Mouse (Mus musculus): Measurements from ENCODE around the gene Dcpp2.
A peak's percentile ranks its signal among the peaks of the same experiment; 100 is the strongest.
"Not testable (repeated sequence)": the region's sequence is repeated elsewhere in the genome, so short reads cannot be mapped to it uniquely, and the experiment has no call there.

Gene Dcpp2

DNA sequence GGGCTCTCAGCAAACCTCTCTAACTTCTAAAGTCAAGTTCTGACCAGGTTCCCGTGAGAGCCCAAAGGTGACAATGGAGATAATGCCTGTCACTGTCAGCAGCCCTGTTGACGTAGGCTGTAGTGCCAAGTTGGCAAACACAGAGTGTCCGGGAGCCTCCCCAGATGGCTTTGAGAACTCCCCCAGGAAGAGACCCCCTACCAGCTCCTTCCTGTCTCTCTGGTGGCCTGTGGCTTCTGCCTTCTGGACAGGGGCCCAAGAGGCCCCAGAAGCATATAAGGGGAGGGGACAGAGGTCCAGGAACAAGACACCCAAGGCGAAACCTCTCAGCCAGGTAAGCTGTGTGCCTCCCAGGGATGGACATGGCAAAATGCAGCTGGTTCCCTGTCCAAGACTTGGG, at the start of gene Dcpp2, which contains the start of gene Dcpp1:
Dcpp2 (plus strand) TSS at position 305 of the 400 bp plus-strand sequence.
Dcpp1 (plus strand) TSS at position 301 of the 400 bp plus-strand sequence.
- not testable (repeated sequence) for DNase-seq (ENCODE audit: inconsistent age in 2 of 2, low spot score in 1 of 2)

DNA sequence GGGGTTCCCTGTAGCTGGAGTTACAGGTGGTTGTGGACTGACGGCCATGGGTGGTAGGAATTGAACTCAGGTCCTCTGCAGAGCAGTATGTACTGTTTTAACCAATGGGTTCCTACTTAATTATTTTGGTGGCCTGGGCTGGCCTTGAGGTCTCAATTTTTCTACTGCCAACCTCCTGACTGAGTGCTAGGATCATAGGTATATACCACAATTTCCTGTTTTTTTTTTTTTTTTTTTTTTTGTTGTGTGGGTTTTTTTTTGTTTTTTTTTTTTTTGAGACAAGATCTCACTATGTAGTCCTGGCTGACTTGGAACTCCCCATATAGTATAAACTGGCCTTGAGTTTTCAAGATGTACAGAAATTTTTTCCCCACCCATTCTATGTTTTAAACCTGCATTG, 49.5 kb upstream of the Dcpp2 start:
- DNase-seq (ENCODE audit: inconsistent age in 2 of 2, low spot score in 1 of 2): no peak

GRCm38 (mm10) chr17:23836006-23836575, 44.6 kb upstream of the Dcpp2 start, which contains the start of gene Prss33:
TSS of gene Prss33 (minus strand) at chr17:23836056.
- no peak for DNase-seq (ENCODE audit: inconsistent age in 2 of 2, low spot score in 1 of 2)

DNA sequence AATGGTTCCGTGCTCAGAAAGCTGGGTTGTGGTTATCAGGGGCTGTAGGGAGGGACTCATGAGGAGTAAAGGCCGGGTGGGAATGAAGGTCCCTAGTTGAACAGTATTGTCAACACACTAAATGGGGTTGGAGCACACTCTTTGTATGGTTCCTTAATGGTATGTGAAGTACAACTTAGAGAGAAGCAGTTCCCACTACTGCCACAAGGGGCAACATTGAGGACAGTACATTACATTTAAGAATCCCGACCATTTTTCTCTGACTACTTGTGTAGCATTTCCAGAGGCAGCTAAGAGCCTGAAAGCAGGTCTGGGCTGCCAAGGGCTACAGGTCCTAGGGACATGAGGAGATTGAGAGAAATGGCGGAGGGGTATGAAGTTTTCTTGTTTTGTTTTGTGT, 39.5 kb upstream of the Dcpp2 start:
- peak in 1 of 2 experiments; percentile 87 for DNase-seq (ENCODE audit: inconsistent age in 2 of 2, low spot score in 1 of 2)

GRCm38 (mm10) chr17:23843141-23843811, 37.4 kb upstream of the Dcpp2 start:
- peak in 1 of 2 experiments; percentile 75 for DNase-seq (ENCODE audit: inconsistent age in 2 of 2, low spot score in 1 of 2)

- DNase-seq (ENCODE audit: inconsistent age in 2 of 2, low spot score in 1 of 2): peak; percentile 68 to 86
These were observed 36.8 kb upstream of the Dcpp2 start, which contains the start of the genes Prss32 and Prss41 for GRCm38 (mm10) chr17:23843812-23844273. TSS of gene Prss32 (plus strand) at chr17:23843855. TSS of gene Prss41 (minus strand) at chr17:23844172.

DNA sequence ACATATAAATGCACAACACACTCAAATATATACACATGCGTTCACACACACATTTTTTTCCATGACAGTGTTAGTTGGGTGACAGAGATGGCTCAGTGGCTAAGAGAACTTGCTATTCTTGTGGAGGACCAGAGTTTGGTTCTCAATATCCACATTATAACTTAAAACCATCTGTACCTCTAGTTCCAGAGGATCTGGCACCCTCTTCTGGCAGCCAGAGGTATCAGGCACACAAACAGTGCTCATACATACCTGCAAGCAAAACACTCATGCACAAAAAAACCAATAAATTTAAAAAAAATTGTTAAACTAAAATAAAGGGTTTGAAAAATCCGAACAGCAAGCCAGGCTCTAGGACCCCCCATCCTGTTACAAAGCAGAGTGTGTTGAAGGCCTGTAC, 30.7 kb upstream of the Dcpp2 start:
- DNase-seq (ENCODE audit: inconsistent age in 2 of 2, low spot score in 1 of 2): no peak

DNA sequence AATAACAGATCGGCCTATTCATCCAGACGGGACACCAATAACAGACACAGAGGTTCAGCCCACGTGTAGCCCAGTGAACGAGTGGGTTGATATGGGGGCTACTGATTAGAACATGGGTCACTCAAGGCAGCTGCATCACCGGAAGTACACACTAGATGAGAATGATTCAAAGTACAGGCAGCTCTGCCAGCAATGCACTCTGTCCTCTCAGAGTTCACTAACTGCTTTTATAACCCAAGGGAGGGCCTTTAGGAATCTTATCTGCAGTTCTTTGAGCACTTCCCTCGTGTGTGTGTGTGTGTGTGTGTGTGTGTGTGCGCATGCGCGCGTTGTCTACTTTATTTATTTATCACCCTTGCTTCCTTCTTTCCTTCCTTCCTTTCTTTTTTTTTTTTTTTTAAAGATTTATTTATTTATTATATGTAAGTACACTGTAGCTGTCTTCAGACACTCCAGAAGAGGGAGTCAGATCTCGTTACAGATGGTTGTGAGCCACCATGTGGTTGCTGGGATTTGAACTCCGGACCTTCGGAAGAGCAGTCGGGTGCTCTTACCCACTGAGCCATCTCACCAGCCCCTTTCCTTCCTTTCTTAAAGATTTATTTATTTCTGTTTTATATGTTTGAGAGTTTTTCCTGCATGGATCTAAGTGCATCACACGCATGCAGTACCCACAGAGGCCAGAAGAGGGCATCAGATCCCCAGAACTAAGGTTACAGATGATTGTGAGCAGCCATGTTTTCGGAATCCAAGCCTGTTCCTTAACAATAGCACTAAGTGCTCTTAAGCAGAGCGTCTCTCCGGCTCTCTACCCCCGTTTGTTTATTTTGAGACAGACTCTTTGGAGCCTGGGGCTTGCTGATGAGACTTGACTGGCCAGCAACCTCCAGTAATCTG, 29.6 kb upstream of the Dcpp2 start:
- peak; percentile 65 to 89 for DNase-seq (ENCODE audit: inconsistent age in 2 of 2, low spot score in 1 of 2)

GRCm38 (mm10) chr17:23853292-23853691, 27.4 kb upstream of the Dcpp2 start:
- DNase-seq (ENCODE audit: inconsistent age in 2 of 2, low spot score in 1 of 2): peak; percentile 53 to 81

- no peak for DNase-seq (ENCODE audit: inconsistent age in 2 of 2, low spot score in 1 of 2)
These were observed 26.4 kb upstream of the Dcpp2 start for GRCm38 (mm10) chr17:23854229-23854765.

GRCm38 (mm10) chr17:23857193-23857592, 23.5 kb upstream of the Dcpp2 start:
- DNase-seq (ENCODE audit: inconsistent age in 2 of 2, low spot score in 1 of 2): no peak

- DNase-seq (ENCODE audit: inconsistent age in 2 of 2, low spot score in 1 of 2): no peak
These were observed 22.8 kb upstream of the Dcpp2 start for GRCm38 (mm10) chr17:23857913-23858312.

- no peak for DNase-seq (ENCODE audit: inconsistent age in 2 of 2, low spot score in 1 of 2)
These were observed 17.8 kb upstream of the Dcpp2 start for GRCm38 (mm10) chr17:23862926-23863325.

DNA sequence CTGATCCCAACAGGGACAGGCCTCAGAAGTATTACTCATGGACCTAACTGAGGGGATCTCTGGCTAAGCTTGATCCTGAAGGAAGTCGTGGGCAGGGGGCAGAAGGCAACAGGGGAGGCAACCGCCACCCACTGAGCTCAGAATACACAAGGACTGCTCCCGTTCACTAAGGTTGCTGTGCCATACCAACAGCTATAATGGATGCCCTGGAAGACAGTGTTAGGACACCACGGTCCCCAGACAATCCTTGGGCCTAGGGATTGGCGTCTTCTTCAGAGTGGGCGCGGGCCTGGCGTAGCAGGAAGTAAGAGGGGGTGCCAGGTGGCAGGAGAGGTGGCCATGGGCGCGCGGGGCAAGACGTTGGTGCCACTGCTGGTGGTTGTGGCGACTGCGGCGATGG, 12.9 kb upstream of the Dcpp2 start, which contains the start of gene Prss21:
Prss21 (plus strand) TSS at position 301 of the 400 bp plus-strand sequence.
- DNase-seq (ENCODE audit: inconsistent age in 2 of 2, low spot score in 1 of 2): no peak

- DNase-seq (ENCODE audit: inconsistent age in 2 of 2, low spot score in 1 of 2): no peak
These were observed 12.2 kb upstream of the Dcpp2 start for GRCm38 (mm10) chr17:23868513-23868912.

- DNase-seq (ENCODE audit: inconsistent age in 2 of 2, low spot score in 1 of 2): peak; percentile 46 to 82
These were observed 6.5 kb upstream of the Dcpp2 start for GRCm38 (mm10) chr17:23873884-23874856.

DNA sequence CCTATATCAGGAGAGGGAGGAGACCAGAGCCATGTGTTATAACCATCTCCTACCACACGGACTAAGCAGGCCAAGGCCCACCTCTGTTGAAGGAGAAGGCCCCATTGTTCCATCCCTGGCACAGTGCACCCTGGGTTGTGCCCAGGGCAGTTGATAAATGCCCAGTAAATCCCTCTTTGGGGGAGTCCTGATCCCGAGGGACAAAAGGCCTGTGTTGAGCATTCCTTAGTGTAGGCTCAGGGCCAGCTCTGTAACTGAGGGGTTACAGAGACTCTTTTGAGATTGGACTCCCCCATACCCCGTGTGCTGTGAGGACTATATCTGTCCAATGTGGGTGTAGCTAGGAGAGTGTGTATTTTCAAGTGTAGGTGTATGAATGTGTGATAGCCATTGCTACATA, 3.9 kb upstream of the Dcpp2 start:
- no peak for DNase-seq (ENCODE audit: inconsistent age in 2 of 2, low spot score in 1 of 2)

- no peak for DNase-seq (ENCODE audit: inconsistent age in 2 of 2, low spot score in 1 of 2)
These were observed 3.5 kb upstream of the Dcpp2 start for GRCm38 (mm10) chr17:23877166-23877565.

DNA sequence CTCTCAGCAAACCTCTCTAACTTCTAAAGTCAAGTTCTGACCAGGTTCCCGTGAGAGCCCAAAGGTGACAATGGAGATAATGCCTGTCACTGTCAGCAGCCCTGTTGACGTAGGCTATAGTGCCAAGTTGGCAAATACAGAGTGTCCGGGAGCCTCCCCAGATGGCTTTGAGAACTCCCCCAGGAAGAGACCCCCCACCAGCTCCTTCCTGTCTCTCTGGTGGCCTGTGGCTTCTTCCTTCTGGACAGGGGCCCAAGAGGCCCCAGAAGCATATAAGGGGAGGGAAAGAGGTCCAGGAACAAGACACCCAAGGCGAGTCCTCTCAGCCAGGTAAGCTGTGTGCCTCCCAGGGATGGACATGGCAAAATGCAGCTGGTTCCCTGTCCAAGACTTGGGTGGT, 36.5 kb downstream of the Dcpp2 start, which contains the start of gene Dcpp3:
Dcpp3 (plus strand) TSS at position 301 of the 400 bp plus-strand sequence.
- DNase-seq (ENCODE audit: inconsistent age in 2 of 2, low spot score in 1 of 2): not testable (repeated sequence)
